Mouse (Mus musculus): ENCODE results near the gene Crtac1.

Crtac1 gene

GRCm38 (mm10) chr19:42322357-42323090, 109.1 kb downstream of the Crtac1 start:
- DNase-seq, result peak; percentile 42

- DNase-seq, result no peak
These were observed 109.6 kb downstream of the Crtac1 start for GRCm38 (mm10) chr19:42321936-42322335.

GRCm38 (mm10) chr19:42317648-42318425, 113.7 kb downstream of the Crtac1 start:
- no peak for DNase-seq

- no peak for DNase-seq
These were observed 114.6 kb downstream of the Crtac1 start for GRCm38 (mm10) chr19:42316998-42317397.

- peak; percentile 8 for DNase-seq
These were observed 115.1 kb downstream of the Crtac1 start for GRCm38 (mm10) chr19:42316525-42316924.

GRCm38 (mm10) chr19:42315914-42316313, 115.7 kb downstream of the Crtac1 start:
- peak; percentile 81 for DNase-seq

- DNase-seq, result no peak
These were observed 116.4 kb downstream of the Crtac1 start for GRCm38 (mm10) chr19:42315070-42315679.

- no peak for DNase-seq
These were observed 119.4 kb downstream of the Crtac1 start for GRCm38 (mm10) chr19:42312191-42312590.

- DNase-seq, result no peak
These were observed 120.3 kb downstream of the Crtac1 start for GRCm38 (mm10) chr19:42311332-42311731.

- no peak for DNase-seq
These were observed 122.7 kb downstream of the Crtac1 start for GRCm38 (mm10) chr19:42308931-42309330.

GRCm38 (mm10) chr19:42307019-42307418, 124.6 kb downstream of the Crtac1 start:
- no peak for DNase-seq

- no peak for DNase-seq
These were observed 125.4 kb downstream of the Crtac1 start for GRCm38 (mm10) chr19:42306202-42306601.

GRCm38 (mm10) chr19:42305746-42306145, 125.8 kb downstream of the Crtac1 start:
- no peak for DNase-seq

- no peak for DNase-seq
These were observed 127.1 kb downstream of the Crtac1 start for GRCm38 (mm10) chr19:42304506-42304905.

- no peak for DNase-seq
These were observed 128.3 kb downstream of the Crtac1 start for GRCm38 (mm10) chr19:42303210-42303813.

GRCm38 (mm10) chr19:42293216-42293615, 138.4 kb downstream of the Crtac1 start:
- no peak for DNase-seq

GRCm38 (mm10) chr19:42292106-42292505, 139.5 kb downstream of the Crtac1 start:
- DNase-seq, result no peak

GRCm38 (mm10) chr19:42290954-42291661, 140.5 kb downstream of the Crtac1 start:
- DNase-seq, result no peak

GRCm38 (mm10) chr19:42288361-42288760, 143.2 kb downstream of the Crtac1 start:
- DNase-seq, result no peak

GRCm38 (mm10) chr19:42284178-42284577, 147.4 kb downstream of the Crtac1 start:
- no peak for DNase-seq

- DNase-seq, result no peak
These were observed 152.0 kb downstream of the Crtac1 start for GRCm38 (mm10) chr19:42279611-42280010.

- DNase-seq, result no peak
These were observed 153.1 kb downstream of the Crtac1 start for GRCm38 (mm10) chr19:42278461-42278860.

- no peak for DNase-seq
These were observed 154.3 kb downstream of the Crtac1 start for GRCm38 (mm10) chr19:42277288-42277687.

All from kidney, adult 9 months (tissue).